Mouse (Mus musculus): ENCODE results near the gene Fyttd1. TPM values are rescaled to one million over a fixed set of nuclear protein-coding genes. Genes with fewer than 3 reads are reported as not detected.
"Not testable (repeated sequence)": the region's sequence is repeated elsewhere in the genome, so short reads cannot be mapped to it uniquely, and the experiment has no call there.

Gene Fyttd1
- total RNA-seq (2021) = 100 to 1,000 TPM; 115 to 122 TPM

GRCm38 (mm10) chr16:32877343-32878156 is at the start of gene Fyttd1, which contains the start of gene Rubcn:
Fyttd1 (plus strand) TSS chr16:32877500.
Rubcn (minus strand) TSS chr16:32877766.
- peak; percentile 89 to 94 for DNase-seq (ENCODE audit: extremely low spot score in 1 of 2, low spot score in 1 of 2)

DNA sequence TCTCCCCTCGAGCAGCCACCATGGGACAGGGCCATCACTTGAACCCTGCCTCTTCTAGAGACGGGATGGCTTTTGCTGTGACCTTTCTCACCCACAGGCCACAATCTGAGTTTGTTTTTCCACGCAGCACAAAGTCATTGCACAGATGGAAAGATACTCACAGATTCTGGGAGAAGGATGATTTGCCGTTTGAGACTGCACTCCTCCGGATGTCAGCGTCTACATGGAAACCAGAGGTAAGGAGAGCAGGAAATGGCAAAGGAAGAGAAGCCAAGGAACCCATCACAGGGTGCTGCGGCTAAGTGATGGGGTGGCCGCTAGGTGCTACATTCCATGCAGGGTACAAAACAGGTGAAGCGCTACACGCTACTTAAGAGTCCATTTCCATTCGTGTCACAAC is 48.2 kb upstream of the Fyttd1 start:
- no peak for DNase-seq (ENCODE audit: extremely low spot score in 1 of 2, low spot score in 1 of 2)

DNA sequence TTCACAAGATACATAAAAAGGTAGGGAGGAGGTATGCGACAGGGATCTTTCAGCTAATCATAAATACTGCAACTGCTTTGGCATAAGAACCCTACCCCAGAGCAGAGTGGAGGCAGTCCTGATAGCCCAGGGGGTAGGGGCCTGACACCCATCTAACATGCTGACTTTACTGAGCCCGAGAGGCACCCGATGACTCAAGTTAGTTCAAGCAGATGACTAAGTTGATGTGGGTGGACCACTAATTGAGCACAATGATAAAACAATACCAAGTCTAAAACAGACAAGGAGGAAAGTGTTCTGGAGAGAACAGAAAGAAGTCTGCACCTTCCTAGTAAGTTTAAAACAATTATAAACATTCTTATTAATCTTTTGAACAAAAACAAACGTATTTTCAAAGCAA is 45.8 kb upstream of the Fyttd1 start:
- DNase-seq (ENCODE audit: extremely low spot score in 1 of 2, low spot score in 1 of 2) = no peak

DNA sequence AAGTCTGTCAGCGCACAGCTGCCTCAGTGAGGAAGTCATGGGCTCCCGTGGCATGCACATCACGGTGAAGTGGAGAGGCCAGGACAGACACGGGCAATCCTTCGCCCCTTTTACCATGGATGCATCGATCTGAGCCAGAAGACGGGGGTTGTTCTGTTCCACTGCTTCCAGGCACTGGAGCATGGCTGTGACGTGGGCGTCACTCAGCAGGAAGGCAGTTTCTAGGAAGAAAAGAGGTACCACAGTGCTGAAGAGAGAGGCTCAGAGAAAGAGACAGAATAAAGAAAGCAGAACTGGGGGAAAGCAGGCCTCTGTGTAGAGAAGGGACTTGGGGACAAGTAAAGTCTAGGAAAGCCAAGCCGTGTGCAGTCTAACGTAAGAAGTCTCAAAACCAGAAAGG is 30.2 kb upstream of the Fyttd1 start:
- DNase-seq (ENCODE audit: extremely low spot score in 1 of 2, low spot score in 1 of 2) = no peak

DNA sequence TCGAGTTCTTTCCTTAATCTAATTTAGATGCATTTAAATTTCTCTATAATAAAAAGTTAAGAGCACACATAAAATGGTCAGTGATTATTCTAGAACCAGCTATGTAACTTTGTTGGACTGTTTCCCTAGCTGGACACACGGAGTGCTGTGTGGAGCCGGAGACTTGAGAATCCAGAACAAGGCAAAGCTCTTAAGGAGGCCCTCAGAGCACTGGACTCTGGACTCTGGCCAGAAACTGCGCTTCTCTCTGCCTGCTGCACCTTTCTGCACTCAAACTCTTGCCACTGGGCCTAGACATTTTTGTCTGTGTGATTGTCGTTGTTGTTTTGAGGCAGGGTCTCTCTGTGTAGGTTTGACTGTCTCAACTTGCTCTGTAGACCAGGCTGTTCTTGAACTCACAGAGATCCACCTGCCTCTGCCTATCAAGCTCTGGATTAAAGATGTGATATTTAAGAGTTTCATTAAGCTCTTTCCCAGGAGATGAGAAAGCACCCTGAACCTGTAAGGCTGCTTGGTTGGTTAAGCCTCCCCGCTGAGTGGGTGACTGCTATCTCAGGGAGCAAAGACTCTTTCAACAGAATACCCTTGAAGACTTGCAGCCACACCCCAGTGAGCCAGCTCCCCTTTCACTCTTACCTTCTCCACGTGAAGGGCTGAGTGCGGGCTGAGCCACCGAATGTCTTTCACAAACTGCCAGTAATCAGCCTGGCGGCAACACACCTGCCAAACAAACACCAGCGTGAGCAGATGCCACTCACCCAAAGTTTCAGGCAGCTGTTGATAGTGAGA is 28.1 kb upstream of the Fyttd1 start:
- no peak for DNase-seq (ENCODE audit: extremely low spot score in 1 of 2, low spot score in 1 of 2)

DNA sequence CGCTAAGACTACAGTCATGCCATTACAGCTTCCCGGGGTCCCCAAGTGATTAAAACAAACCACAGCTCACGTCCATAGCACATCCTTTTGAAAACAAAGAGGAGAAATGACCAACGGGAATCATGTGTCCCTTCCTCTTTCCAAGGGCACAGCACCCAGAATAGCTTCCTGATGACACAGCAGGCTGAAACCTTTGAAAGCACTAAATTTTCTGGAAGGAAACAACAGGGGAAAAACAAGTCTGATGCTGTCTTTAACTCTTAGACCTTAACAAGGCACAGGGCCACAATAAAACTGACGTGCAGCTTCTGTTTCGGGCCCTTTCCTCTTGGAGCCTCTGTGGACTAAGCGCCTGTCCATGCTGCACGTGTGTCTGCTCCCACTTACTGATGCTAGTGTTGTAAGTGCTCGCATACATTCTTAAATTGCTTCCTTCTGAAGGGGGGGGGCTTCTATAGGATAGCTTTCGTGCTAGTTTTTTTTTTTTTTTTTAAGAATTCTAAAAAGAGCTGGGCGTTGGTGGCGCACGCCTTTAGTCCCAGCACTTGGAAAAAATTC is 23.7 kb upstream of the Fyttd1 start:
- no peak for DNase-seq (ENCODE audit: extremely low spot score in 1 of 2, low spot score in 1 of 2)

DNA sequence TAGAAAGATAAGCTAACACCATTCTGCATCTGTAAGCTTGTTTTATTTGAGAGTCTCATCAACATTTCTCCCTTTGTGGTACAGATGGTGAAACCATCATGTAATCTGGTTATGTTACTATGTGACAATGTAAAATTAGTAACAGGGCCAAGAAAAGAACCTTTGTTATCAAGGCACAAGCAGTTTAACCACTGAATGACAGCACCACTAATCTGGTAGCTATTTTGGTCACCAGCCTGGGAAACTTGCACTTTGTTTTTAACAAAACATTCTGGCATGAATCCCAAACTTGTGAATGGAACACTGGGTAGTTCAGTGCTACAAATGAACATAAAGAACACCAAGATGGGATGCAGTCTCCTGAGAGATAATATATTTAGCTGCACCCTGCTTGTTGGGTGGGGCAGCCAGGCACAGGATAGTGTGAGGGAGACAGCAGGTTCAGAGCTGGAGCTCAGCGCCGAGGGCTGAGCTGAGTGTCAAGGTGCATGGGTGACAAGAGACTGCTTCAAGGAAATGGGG is 23.2 kb upstream of the Fyttd1 start:
- DNase-seq (ENCODE audit: extremely low spot score in 1 of 2, low spot score in 1 of 2) = no peak

DNA sequence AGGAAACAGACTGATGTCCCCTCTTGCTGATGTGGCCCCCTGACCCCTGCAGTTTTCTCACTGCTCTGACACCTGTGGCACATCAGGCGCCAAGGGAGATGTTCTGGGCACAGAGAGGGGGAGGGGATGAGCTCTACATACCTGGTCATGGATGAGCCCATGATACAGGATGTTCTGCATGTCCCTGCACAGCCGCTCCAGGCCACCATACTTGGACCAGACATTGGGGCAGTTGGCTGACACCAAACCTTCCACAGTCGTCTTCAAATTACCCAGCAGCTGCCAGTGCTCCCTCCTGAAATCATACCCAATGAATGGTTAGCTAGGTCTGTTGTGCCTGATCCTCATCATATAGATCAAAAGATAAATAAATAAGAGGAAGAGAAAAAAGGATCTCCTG is 20.5 kb upstream of the Fyttd1 start:
- no peak for DNase-seq (ENCODE audit: extremely low spot score in 1 of 2, low spot score in 1 of 2)

DNA sequence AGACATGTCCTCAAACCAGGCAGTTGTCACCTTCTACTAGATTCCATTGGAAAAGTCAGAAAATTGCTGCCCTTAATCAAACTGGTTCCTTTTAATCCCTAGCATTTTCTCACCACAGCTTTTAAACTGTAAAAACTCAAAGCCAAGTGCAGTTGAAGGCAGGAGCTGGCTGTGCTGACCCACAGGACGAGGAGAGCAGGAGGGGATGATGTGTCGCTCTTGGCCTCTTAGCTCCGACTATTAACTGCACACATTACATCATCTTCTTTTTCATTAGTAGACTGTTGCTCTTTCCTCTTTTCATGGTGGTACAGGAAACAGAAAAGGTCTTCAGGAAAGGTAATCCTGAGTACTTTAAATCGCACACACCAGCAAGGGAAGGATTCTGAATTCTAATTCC is 18.9 kb upstream of the Fyttd1 start:
- no peak for DNase-seq (ENCODE audit: extremely low spot score in 1 of 2, low spot score in 1 of 2)

DNA sequence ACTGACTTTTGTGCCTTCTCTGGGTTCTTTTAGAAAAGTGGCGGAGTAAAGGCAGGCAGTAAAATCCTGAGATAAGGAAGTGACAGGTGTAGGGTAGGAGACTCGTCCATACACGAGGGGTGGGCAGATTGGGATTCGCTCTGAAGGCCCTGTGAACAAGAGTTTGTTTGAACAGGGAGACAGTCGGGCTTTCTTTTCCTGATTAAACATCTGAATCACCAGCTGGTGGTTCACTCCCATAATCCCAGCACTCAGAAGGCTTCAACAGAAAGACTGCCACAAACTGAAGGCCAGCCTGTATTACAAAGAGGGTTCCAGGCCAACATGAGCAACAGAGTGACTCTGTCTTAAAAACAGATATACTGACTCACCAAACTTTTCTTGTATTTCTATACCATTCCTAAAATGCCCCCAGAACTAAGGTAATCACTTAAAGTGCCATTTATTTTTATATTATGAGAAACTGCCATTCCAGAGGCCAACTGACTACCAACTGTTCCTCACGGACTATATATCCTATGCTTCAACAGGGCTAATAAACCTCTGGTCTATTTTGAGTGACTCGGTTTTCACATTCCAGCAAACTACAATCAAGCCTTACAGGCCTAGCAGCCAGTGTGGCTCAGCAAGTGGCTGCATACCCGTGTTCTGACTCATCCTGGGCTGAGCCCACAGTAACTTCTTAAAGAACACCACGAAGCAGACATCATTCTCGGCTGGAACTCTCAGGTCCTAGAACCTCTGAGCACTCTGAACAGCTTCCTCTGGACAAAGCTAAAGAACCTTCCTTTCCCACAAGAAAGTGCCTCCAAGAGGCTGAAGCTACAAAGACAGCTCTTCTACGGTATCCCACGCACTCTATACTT is 18.3 kb upstream of the Fyttd1 start:
- no peak for DNase-seq (ENCODE audit: extremely low spot score in 1 of 2, low spot score in 1 of 2)

DNA sequence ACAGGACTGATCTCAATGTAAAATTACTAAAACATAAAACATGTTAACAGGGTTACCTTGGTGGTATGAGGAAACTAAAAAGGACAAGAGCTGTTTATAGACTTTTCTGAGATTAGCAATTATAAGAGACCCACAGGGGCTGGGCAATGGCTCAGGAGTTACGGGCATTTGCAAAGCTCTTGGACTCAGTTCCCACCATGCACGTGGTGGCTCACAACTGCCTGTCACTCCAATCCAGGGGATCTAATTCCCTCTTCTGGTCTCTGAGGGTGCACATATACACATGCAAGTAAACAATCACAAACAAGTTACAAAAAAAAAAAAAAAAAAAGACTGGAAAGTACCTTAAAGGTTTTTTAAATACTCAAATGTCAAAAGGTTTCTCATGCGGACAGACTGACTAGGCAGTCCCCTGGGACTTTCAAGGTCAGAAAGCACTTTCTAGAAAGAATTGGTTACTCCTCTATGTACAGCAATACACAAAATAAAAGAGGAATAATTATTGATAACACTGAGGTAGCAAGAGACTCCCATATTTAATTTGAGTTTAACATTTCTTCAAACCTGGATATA is 15.4 kb upstream of the Fyttd1 start:
- DNase-seq (ENCODE audit: extremely low spot score in 1 of 2, low spot score in 1 of 2) = no peak

- no peak for DNase-seq (ENCODE audit: extremely low spot score in 1 of 2, low spot score in 1 of 2)
Measured at GRCm38 (mm10) chr16:32865401-32865800, 11.9 kb upstream of the Fyttd1 start.

DNA sequence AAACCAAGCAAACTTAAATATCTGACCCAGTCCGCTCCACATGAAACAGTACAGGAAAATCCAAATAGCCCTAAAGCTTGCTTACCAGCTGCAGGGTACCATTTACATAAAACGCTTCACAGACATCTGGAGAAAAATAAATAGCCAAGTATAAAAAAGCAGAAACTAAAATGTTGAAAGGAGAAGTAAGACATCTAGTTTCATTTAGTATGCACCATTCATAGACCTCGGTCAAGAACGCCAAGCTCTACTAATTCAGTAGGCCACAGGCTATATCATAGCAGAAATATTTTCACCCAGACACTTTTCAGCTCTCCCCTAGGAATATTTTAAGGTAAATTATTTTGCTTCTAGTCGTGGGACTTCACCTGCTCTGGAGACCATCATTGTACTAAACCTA is 10.6 kb upstream of the Fyttd1 start:
- DNase-seq (ENCODE audit: extremely low spot score in 1 of 2, low spot score in 1 of 2) = no peak

DNA sequence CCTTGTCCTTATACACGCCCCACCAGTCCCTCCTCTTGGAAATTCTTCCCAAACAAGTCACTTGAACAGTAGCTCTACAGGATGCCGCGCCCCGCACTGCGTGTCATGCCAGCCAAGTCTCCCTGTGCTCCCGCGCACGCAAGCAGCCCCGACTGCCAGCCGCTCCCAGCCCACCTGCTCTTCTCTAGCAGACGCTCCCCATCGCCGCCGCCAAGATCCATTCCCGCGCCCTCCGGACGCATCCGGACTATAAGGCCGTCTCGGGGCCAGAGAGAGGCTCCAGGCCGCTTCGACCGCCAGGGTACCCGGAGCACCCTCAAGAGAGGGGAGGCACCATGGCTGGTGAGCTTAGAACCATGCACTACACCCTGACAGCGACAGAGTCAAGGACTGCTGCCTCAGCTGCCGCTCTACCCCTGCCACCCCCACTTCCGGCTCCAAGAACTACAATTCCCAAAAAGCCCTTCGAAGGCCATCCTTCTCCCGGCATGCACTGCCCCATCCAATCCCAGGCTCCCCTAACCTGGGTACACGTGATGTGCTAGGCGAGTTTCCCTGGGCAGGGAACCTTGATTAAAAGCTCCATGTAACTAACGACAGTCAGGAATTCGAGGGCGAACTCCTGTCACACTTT is 9.3 kb upstream of the Fyttd1 start:
- peak; percentile 72 to 74 for DNase-seq (ENCODE audit: extremely low spot score in 1 of 2, low spot score in 1 of 2)

DNA sequence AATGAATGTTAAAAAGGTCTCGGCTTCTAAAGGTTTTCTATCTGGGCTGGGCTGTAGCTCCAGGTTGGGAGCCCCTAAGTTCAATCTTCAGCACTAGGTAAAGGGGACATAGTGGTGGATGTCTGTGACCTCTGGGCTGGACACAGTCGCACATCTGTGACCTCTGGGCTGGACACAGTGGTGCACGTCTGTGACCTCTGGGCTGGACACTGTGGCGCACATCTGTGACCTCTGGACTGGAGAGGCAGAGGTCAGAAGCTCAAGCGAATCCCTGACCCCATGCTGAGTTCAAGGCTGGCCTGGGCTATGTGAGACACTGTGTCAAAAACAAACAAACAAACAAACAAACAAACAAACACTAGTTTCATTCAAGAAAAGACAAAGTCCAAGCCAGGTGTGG is 7.1 kb upstream of the Fyttd1 start:
- no peak for DNase-seq (ENCODE audit: extremely low spot score in 1 of 2, low spot score in 1 of 2)

GRCm38 (mm10) chr16:32873366-32873765 is 3.9 kb upstream of the Fyttd1 start:
- DNase-seq (ENCODE audit: extremely low spot score in 1 of 2, low spot score in 1 of 2) = no peak

DNA sequence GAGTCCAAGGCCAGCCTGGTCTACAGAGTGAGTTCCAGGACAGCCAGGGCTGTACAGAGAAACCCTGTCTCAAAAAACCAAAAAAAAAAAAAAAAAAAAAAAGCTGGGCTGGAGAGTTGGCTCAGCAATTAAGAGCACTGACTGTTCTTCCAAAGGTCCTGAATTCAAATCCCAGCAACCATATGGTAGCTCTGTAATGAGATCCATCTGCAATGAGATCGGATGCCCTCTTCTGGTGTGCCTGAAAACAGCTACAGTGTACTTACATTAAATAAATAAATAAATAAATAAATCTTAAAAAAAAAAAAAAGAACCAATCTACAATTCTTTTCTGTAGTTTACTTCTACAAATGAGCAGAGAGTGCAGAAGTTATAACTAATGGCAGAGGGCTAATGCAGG is 2.0 kb upstream of the Fyttd1 start:
- not testable (repeated sequence) for DNase-seq (ENCODE audit: extremely low spot score in 1 of 2, low spot score in 1 of 2)

GRCm38 (mm10) chr16:32875847-32876246 is 1.5 kb upstream of the Fyttd1 start:
- no peak for DNase-seq (ENCODE audit: extremely low spot score in 1 of 2, low spot score in 1 of 2)

- no peak for DNase-seq (ENCODE audit: extremely low spot score in 1 of 2, low spot score in 1 of 2)
Measured at GRCm38 (mm10) chr16:32876831-32877230, 469 bp upstream of the Fyttd1 start.
